Mouse (Mus musculus): Measurements from ENCODE around the gene Mndal.
A peak's percentile ranks its signal among the peaks of the same experiment; 100 is the strongest.
"Not testable (repeated sequence)": the region's sequence is repeated elsewhere in the genome, so short reads cannot be mapped to it uniquely, and the experiment has no call there.

The Mndal gene

GRCm38 (mm10) chr1:173941924-173942779, at the start of gene Mndal, which contains the start of gene Ifi203:
TSS of gene Mndal (minus strand) at chr1:173942491.
TSS of gene Ifi203 (minus strand) at chr1:173942672.
- not testable (repeated sequence) for DNase-seq

GRCm38 (mm10) chr1:173982694-173983305, 40.5 kb upstream of the Mndal start, which contains the start of gene Ifi202b:
TSS of gene Ifi202b (minus strand) at chr1:173982744.
- DNase-seq = not testable (repeated sequence)

- DNase-seq = not testable (repeated sequence)
Measured at GRCm38 (mm10) chr1:173981038-173981437, 38.7 kb upstream of the Mndal start.

- DNase-seq = no peak
Measured at GRCm38 (mm10) chr1:173977622-173978021, 35.3 kb upstream of the Mndal start.

GRCm38 (mm10) chr1:173973111-173973510, 30.8 kb upstream of the Mndal start:
- peak; percentile 9 for DNase-seq

GRCm38 (mm10) chr1:173961491-173961890, 19.2 kb upstream of the Mndal start:
- not testable (repeated sequence) for DNase-seq

- not testable (repeated sequence) for DNase-seq
Measured at GRCm38 (mm10) chr1:173959998-173960397, 17.7 kb upstream of the Mndal start.

GRCm38 (mm10) chr1:173955839-173956527, 13.7 kb upstream of the Mndal start:
- DNase-seq = not testable (repeated sequence)

- no peak for DNase-seq
Measured at GRCm38 (mm10) chr1:173955071-173955796, 12.9 kb upstream of the Mndal start.

- no peak for DNase-seq
Measured at GRCm38 (mm10) chr1:173953563-173953962, 11.3 kb upstream of the Mndal start.

- not testable (repeated sequence) for DNase-seq
Measured at GRCm38 (mm10) chr1:173949044-173949443, 6.8 kb upstream of the Mndal start.

GRCm38 (mm10) chr1:173942780-173943066, 432 bp upstream of the Mndal start:
- DNase-seq = not testable (repeated sequence)

GRCm38 (mm10) chr1:173941522-173941921, 769 bp downstream of the Mndal start:
- not testable (repeated sequence) for DNase-seq

GRCm38 (mm10) chr1:173919279-173919678, 23.0 kb downstream of the Mndal start:
- not testable (repeated sequence) for DNase-seq

GRCm38 (mm10) chr1:173914559-173914958, 27.7 kb downstream of the Mndal start:
- DNase-seq = no peak

GRCm38 (mm10) chr1:173913256-173913791, 29.0 kb downstream of the Mndal start:
- DNase-seq = not testable (repeated sequence)

- not testable (repeated sequence) for DNase-seq
Measured at GRCm38 (mm10) chr1:173912548-173913255, 29.6 kb downstream of the Mndal start, which contains the start of gene Ifi211. TSS of gene Ifi211 (minus strand) at chr1:173913046.

- DNase-seq = no peak
Measured at GRCm38 (mm10) chr1:173911808-173912464, 30.4 kb downstream of the Mndal start.

GRCm38 (mm10) chr1:173908390-173908789, 33.9 kb downstream of the Mndal start:
- not testable (repeated sequence) for DNase-seq

- DNase-seq = not testable (repeated sequence)
Measured at GRCm38 (mm10) chr1:173905885-173906284, 36.4 kb downstream of the Mndal start.

GRCm38 (mm10) chr1:173889741-173890140, 52.5 kb downstream of the Mndal start:
- DNase-seq = not testable (repeated sequence)

Data from right cerebral cortex, postnatal 25 days (tissue).